Mouse (Mus musculus) spleen, postnatal 14 days (tissue): ENCODE data around the gene Gm14322.
"Not testable (repeated sequence)": the region's sequence is repeated elsewhere in the genome, so short reads cannot be mapped to it uniquely, and the experiment has no call there.

ENCODE experiments used
- DNase-seq, 2 experiments: peaks; one replicate each; pipeline ENCODE4 v3.0.0; 2021 to 2022; ENCODE audit warnings: low spot score in 2 of 2

Gm14322 gene

DNA sequence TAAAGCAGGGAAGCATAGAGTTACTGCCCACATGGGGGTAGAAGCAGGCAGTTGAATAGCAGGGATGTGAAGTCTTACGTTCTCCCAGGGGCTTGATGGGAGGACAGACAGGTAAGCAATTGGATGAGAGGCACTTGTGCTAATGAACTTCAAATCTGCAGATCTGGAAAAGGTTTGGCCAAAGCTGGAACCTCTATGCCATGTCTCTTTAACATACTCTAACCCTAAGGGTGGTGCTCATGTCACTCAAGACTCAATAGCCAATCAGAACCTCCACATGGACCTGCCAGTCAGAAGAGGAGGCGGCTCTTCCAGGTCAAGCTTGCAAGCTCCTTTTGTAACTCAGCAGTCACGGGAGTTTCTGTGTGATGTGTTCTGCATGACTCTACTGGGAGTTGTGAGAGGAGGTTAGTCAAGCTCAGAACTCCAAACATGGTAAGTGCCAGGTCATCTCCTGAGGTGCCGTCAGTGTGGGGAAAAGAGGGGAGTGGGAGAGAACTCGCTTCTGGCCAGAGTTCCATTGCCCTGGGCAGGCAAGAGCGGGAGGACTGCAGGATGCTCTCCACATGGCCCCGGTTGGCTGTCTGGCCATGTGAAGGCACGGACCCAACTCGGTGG is at the start of gene Gm14322:
Gene Gm14322 (plus strand): TSS at position 348 of the 618 bp plus-strand sequence.
- not testable (repeated sequence) for DNase-seq

DNA sequence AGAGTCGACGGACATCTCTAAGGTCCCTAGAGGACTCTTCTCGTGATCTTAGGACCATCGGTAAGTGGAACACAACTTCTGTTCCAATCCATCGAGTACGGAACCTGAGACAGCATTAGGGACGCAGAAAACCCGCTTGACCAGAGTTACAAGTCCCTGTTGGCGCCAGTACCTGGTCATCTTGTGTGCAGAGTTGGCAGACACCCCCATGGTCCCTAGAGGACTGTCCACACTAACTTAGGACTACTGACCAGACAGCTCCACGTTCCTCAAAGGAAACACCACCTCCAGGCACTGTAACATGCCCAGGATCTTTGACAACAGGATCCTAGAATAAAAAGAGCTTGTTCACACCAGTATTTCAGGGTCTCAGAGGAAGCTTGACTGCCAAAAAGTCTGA is 17.6 kb upstream of the Gm14322 start:
- not testable (repeated sequence) for DNase-seq

DNA sequence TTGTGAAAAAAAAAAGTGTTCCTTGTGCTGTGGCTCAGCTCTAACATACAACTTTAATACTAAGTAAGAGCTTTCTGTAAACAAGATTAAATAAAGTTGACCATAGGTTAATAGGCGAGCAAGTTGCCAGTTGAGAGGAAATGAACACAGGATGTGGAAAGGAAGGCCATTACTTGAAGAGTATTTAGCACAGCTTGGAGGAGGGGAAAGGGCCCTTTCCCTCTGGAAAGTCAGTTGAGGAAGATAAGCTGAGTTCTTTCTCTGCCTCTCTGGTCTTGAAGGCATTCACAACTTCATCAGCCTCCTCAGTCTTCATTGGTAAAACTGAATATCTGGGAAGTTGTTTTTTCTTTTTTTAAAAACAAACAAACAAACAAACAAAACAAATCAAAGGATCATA is 28.3 kb downstream of the Gm14322 start:
- DNase-seq, result not testable (repeated sequence)

- not testable (repeated sequence) for DNase-seq
Observed at GRCm38 (mm10) chr2:177806170-177806569, 47.1 kb downstream of the Gm14322 start.
